Mouse (Mus musculus) heart, postnatal 36 days (tissue): ENCODE measurements around the gene Hsf4. TPM values are rescaled to one million over a fixed set of nuclear protein-coding genes. Genes with fewer than 3 reads are reported as not detected.

Experiments used
- DNase-seq, 2 experiments: peaks; one replicate each; pipeline ENCODE4 v3.0.0; 2021 to 2022
- intact Hi-C: fragments of 180-260 bp; cut with DNase I; formaldehyde crosslinking; loops from one replicate; pipeline ENCODE4 v1.15.1; 2025
- total RNA-seq, 2 experiments: library from RNA; stranded (reverse); gene quantifications; 2 replicates each; pipeline ENCODE4 v1.2.3; 2021

Hsf4 gene
- total RNA-seq, 2 experiments from 2014 or later = 1.6 to 2.6 TPM

DNA sequence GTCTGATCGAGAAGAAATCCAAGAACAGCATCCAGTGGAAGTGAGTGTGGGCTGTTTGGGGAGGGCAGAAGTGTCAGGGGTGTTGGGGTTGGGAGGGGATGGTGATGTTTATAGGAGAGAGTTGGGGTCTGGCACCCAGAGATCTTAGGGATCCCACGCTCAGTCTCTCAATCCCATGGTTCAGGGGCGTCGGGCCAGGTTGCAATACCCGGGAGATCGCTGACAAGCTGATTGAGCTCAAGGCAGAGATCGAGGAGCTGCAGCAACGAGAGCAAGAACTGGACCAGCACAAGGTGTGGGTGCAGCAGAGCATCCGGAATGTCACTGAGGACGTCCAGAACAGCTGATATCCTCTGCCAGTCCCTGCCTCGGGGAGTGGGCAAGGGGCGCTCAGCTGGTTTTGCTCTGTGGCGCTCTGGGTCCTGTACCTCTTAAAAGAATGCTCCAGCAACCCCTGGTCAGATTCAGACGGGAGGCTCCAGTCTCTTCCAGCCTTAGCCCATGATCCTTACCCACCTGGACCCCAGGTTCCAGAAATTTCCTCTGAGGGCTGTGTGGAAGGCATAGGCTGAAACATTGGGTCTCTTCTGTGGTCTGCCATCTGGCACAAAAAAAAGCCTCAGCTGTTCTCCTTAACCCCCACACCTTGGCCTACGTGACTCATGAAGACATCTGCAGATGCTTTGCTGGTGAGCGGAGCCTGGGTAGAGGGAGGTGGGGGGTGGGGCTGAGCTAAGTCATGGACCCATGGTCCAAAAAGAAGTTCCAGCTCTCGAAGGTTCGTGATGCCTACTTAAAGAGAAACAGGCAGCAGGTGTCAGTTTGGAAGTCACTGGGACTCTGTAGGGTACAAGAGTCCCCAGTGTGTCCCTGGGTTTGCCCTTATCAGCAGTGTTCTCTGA is 29.0 kb downstream of the Hsf4 start:
- no peak for DNase-seq
- intact Hi-C loops = loop anchor here (1.0 kb wide), 1 partner anchor 28 kb away; the partner anchor contains the start of genes Lrrc29 and Tmem208

GRCm38 (mm10) chr8:105299962-105300361 is 30.4 kb downstream of the Hsf4 start:
- intact Hi-C loops = no loop called here
- DNase-seq = no peak

DNA sequence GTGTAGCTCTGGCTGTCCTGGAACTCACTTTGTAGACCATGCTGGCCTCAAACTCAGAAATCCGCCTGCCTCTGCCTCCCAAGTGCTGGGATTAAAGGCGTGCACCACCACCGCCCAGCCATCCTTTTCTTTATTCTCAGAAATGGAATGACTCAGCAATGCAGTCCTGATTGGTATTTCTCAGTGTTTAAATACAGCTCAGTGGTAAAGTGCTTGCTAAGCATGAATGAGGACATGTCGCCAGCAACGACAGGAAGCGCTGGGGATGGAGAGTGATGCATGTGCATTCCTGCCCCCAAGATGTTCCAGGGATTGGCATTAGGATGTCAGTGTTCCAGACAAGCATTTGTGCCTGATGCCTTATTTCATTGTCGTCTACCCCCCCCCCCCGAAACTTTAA is 33.8 kb downstream of the Hsf4 start:
- intact Hi-C loops = no loop called here
- DNase-seq = no peak

GRCm38 (mm10) chr8:105303874-105304273 is 34.3 kb downstream of the Hsf4 start:
- intact Hi-C loops = loop anchor here (2.0 kb wide), 1 partner anchor 21 kb away; no protein-coding TSS in a partner anchor
- DNase-seq = no peak

DNA sequence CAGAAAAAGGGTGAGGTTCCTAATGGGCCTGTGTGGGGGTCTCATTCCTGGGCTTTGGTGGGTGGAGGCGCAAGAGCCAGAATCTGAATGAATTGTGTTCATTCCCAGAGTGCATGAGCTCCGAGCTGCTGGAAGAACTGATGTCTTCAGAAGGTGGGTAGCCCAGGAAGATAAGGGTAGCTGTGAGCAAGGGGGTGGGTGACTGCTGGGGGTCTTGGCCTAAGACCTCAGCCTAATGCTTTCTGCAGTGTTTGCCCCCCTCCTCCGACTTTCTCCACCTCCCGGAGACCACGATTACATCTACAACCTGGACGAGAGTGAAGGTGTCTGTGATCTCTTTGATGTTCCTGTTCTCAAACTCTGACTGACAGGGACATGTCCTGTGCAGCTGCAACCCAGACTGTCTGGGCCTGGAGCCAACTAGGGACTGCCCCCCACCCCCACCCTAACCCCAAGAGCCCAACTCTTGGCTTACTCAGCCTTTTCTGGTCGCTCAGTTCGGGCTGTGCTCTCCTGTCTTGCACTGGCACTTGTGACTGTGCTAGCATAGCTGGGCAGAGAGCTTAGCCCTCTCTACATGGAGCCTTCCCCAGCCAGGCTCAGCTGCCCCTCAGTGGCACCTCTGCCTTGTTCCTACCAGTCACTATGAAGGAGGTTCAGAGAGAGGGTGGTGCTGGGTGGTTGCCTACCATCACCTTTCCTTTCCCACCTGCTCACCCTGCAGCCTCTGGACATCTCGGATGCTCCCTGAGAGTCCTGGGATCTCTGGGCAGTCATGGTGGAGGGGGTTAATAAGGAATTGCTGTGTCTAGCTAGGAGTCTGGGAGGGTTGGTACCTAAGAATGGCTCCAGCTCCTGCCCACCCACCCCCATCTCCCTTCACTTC is 35.0 kb downstream of the Hsf4 start:
- no peak for DNase-seq
- intact Hi-C loops = loop anchor here (2.0 kb wide), 1 partner anchor 20 kb away; no protein-coding TSS in a partner anchor

DNA sequence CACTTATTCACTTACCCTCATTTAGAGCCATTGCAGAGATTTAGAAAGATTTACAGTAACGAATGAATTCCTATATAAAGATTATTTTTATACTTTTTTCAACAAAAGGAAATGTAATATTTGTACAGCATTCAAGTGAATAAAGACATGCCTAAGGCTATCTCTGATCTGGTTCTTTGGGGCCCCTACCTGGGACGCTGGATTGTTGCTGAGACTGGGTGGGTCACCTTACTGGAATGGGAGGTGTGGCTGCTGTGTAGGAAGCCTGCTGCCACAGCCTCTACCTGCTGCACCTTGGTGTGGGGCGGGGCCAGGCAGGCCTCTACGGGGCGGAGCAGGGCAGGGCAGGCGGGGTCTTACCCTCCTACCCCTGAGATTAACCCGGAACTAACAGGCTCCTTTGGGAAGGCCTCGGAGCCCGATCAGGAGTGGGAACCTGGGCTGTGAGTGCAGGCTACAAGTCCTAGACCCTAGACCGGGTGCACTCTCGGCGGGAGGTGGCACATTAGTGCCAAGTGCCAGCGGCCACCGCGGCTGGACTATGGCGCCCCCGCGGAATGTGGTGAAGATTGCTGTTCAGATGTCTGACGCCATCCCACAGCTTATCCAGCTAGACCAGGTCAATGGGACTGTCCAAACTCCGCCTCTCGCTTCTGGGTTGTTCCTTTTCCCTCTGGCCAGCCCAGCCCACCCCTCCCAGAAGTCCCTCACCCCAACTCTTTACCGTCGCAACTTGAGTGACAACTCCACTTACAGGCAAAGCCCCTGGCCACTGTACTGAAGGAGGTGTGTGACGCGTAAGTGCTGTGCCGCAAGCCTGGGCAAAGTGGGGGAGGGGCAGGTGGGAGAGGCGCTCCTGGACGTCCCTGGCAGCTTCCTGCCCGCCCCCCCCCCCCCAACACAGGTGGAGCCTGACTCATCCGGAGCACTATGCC is 35.9 kb downstream of the Hsf4 start, which contains the start of gene Elmo3:
TSS of gene Elmo3 (plus strand) at position 391 of the 935 bp plus-strand sequence.
- peak in 1 of 2 experiments; percentile 26 for DNase-seq
- intact Hi-C loops = loop anchor here (2.0 kb wide), 1 partner anchor 19 kb away; no protein-coding TSS in a partner anchor

DNA sequence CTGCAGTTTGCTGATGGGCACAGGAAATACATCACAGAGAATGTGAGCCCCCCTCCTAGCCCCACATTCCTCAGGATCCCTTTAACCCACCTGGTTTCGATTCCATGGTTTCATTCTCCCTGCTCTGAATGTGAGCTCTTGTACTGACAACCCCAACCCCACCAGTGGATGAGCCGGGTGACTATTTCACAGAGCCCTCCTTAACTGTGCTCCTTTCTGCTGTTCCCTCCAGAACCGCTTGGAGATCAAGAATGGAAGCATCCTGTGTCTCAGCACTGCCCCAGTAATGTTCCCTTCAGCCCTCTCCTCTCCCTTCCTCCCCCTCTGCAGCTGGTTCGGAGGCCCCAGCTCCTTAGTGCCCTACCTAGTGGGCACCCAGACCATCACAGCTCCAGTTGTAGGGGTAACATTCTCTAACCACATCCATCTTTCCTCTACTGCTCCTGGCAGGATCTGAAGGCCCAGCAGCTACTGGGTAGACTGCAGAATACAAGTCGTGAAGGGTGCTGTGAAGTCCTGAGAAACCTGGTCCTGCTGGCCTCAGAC is 36.6 kb downstream of the Hsf4 start:
- no peak for DNase-seq
- intact Hi-C loops = no loop called here

DNA sequence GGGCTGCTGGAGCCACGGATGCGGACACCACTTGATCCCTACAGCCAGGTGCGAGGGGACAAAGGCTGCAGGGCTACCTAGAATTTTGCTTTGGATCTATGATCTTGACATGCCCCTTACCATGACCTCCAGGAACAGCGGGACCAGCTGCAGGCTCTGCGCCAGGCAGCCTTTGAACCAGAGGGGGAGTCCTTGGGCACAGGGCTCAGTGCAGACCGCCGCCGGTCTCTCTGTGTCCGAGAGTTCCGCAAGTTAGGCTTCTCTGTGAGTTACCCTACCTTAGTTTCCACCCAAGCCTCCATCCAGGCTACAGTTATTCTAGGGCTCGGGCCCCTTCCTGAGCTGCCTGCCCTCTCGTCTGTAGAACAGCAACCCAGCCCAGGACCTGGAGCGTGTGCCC is 38.1 kb downstream of the Hsf4 start:
- intact Hi-C loops = no loop called here
- DNase-seq = no peak

DNA sequence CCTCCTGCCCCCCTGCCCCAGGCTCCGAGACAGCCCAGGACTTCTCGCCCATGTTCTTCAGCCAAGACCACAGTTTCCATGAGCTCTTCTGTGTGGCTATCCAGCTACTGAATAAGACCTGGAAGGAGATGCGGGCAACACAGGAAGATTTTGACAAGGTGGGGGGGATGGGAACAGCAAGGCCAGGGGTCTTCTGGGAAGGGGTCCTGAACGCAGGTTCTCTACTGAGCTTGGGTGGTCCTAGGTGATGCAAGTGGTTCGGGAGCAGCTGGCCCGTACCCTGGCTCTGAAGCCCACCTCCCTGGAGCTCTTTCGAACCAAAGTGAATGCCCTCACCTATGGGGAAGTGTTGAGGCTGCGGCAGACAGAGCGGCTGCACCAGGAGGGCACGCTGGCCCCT is 38.8 kb downstream of the Hsf4 start:
- no peak for DNase-seq
- intact Hi-C loops = no loop called here

- no peak for DNase-seq
- intact Hi-C loops = no loop called here
Observed at GRCm38 (mm10) chr8:105309142-105309847, 39.7 kb downstream of the Hsf4 start.

DNA sequence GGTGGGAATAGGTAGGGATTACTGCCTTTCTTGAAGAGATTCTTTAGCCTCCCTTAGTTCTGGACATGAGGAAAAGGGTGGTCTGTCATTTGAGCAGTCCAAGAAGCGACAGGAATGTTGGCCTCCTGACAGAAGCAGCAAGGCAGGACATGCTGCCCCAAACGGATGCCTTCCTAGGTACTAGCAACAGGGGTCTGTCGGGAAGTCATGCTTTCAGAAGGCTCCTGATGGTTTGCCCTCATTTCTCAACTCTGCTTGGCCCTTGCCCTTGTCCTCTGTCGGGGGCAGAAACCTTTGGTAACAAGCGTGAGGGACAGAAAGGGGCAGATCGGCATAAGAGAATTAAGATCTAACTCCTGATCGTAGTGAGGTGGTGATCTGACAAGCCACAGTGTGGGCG is 40.5 kb downstream of the Hsf4 start:
- intact Hi-C loops = no loop called here
- no peak for DNase-seq

- no peak for DNase-seq
- intact Hi-C loops = no loop called here
Observed at GRCm38 (mm10) chr8:105311718-105312117, 42.1 kb downstream of the Hsf4 start.

DNA sequence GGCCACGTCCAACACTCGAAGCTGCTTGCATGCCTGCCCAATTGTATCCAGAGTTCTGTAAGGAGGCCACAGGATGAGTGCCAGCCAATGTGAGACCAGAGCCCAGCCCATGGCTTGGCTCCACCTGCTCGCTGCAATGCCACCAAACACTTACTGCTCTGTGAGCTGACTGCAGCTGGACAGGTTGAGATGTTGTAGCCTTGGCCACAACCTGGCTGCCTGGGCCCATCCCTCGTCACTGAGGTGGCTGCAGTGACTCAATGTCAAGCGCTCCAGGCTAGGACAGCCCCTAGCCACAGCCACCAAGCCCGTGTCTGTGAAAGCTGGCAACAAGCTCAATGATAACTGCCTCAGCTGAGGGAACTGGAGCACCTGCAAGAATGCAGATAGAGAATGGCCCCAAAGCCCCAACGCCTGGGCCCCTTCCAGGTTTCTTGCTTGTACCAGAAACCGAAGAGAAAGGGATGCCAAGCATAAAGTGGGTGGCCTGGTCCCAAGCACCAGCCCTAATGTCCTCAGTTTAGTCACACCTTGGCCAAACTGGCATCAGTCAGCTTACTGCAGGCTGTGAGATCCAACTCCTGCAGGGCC is 43.4 kb downstream of the Hsf4 start:
- intact Hi-C loops = no loop called here
- no peak for DNase-seq

GRCm38 (mm10) chr8:105313622-105314402 is 44.2 kb downstream of the Hsf4 start:
- intact Hi-C loops = no loop called here
- DNase-seq = no peak

DNA sequence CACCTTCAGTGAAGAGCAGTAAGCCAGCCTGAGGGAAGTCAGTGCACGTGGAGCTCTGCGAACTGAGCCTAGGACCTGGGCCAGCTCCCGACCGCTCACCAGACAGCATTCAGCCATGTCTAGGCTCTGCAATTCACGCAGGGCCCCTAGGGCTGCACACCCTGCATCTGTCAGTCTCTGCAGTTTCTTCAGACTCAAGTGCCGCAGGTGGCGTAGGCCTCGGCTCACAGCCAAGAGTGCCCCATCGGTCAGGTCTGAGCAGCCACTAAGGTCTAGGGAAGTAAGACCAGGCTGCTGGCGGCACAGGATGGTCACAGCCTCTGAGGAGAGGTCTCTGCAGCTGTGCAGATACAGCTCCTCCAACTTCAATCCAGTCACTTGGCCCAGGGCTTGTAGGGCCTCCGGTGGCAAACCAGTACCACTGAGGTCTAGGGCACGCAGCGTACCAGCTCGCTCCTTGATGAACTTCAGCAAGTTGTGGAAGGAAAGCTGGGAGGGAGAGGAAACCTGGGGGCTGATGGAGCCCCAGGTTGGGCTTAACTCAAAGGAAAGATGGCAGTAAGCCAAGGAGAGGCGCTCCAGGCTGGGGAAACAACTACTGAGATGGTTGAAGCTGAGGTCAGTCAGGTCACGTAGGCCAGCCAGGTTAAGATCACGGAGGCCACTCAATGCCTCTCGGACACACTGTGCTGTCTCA is 45.6 kb downstream of the Hsf4 start:
- intact Hi-C loops = no loop called here

GRCm38 (mm10) chr8:105317941-105318340 is 48.3 kb downstream of the Hsf4 start:
- no peak for DNase-seq
- intact Hi-C loops = no loop called here

More for the DNA sequence above, 45.6 kb downstream of the Hsf4 start:
- DNase-seq = no peak

GRCm38 (mm10) chr8:105318662-105319190 is 49.1 kb downstream of the Hsf4 start:
- DNase-seq = no peak
- intact Hi-C loops = no loop called here
